Mouse (Mus musculus) heart, postnatal 36 days (tissue): ENCODE data around the gene Gm10645. TPM values are rescaled to one million over a fixed set of nuclear protein-coding genes. Genes with fewer than 3 reads are reported as not detected.
A peak's percentile ranks its signal among the peaks of the same experiment; 100 is the strongest.

ENCODE experiments used
- DNase-seq, 2 experiments: peaks; one replicate each; pipeline ENCODE4 v3.0.0; 2021 to 2022
- intact Hi-C: fragments of 180-260 bp; cut with DNase I; formaldehyde crosslinking; loops from one replicate; pipeline ENCODE4 v1.15.1; 2025
- total RNA-seq, 2 experiments: library from RNA; stranded (reverse); gene quantifications; 2 replicates each; pipeline ENCODE4 v1.2.3; 2021

Gm10645 gene
- total RNA-seq, 2 experiments from 2014 or later, result not detected

GRCm38 (mm10) chr8:83170894-83171293 lies 4.9 kb upstream of the Gm10645 start:
- intact Hi-C loops, result no loop called here
- no peak for DNase-seq

GRCm38 (mm10) chr8:83169709-83170108 lies 3.7 kb upstream of the Gm10645 start:
- intact Hi-C loops, result loop anchor here (5.0 kb wide), 1 partner anchor 163 kb away; the partner anchor contains the start of gene Elmod2
- DNase-seq, result peak in 1 of 2 experiments; percentile 24

- intact Hi-C loops, result loop anchor here (5.0 kb wide), 1 partner anchor 163 kb away; the partner anchor contains the start of gene Elmod2
- DNase-seq, result no peak
These were observed 3.2 kb upstream of the Gm10645 start for GRCm38 (mm10) chr8:83169127-83169526.

GRCm38 (mm10) chr8:83167932-83168331 lies 2.0 kb upstream of the Gm10645 start:
- DNase-seq, result no peak
- intact Hi-C loops, result loop anchor here (2.0 to 5.0 kb wide), 2 partner anchors 27 to 164 kb away; partner anchors contain the start of gene Elmod2

GRCm38 (mm10) chr8:83165235-83165930 lies 587 bp downstream of the Gm10645 start, which contains the start of gene Tbc1d9:
Tbc1d9 (plus strand) TSS chr8:83165352.
- peak; percentile 65 to 77 for DNase-seq
- intact Hi-C loops, result loop anchor here (5.0 kb wide), 1 partner anchor 167 kb away; the partner anchor contains the start of gene Elmod2

- intact Hi-C loops, result no loop called here
- no peak for DNase-seq
These were observed 5.4 kb downstream of the Gm10645 start for GRCm38 (mm10) chr8:83160613-83161012.

- intact Hi-C loops, result no loop called here
- no peak for DNase-seq
These were observed 6.4 kb downstream of the Gm10645 start for GRCm38 (mm10) chr8:83159615-83160014.

GRCm38 (mm10) chr8:83158971-83159370 lies 7.0 kb downstream of the Gm10645 start:
- intact Hi-C loops, result no loop called here

GRCm38 (mm10) chr8:83155110-83155509 lies 10.9 kb downstream of the Gm10645 start:
- no peak for DNase-seq
- intact Hi-C loops, result no loop called here

More at GRCm38 (mm10) chr8:83158971-83159370, 7.0 kb downstream of the Gm10645 start:
- DNase-seq, result no peak

GRCm38 (mm10) chr8:83152470-83152869 lies 13.5 kb downstream of the Gm10645 start:
- intact Hi-C loops, result no loop called here

GRCm38 (mm10) chr8:83152055-83152454 lies 13.9 kb downstream of the Gm10645 start:
- intact Hi-C loops, result no loop called here
- DNase-seq, result no peak

More at GRCm38 (mm10) chr8:83152470-83152869, 13.5 kb downstream of the Gm10645 start:
- no peak for DNase-seq

- no peak for DNase-seq
These were observed 16.8 kb downstream of the Gm10645 start for GRCm38 (mm10) chr8:83149124-83149523.

GRCm38 (mm10) chr8:83145421-83145820 lies 20.5 kb downstream of the Gm10645 start:
- DNase-seq, result no peak
- intact Hi-C loops, result no loop called here

More at GRCm38 (mm10) chr8:83149124-83149523, 16.8 kb downstream of the Gm10645 start:
- intact Hi-C loops, result no loop called here

GRCm38 (mm10) chr8:83144601-83145000 lies 21.4 kb downstream of the Gm10645 start:
- no peak for DNase-seq
- intact Hi-C loops, result no loop called here

GRCm38 (mm10) chr8:83141358-83141757 lies 24.6 kb downstream of the Gm10645 start:
- DNase-seq, result no peak
- intact Hi-C loops, result loop anchor here (2.0 kb wide), 1 partner anchor 25 kb away; the partner anchor contains the start of gene Gm10645

GRCm38 (mm10) chr8:83140701-83141111 lies 25.3 kb downstream of the Gm10645 start:
- no peak for DNase-seq
- intact Hi-C loops, result loop anchor here (2.0 kb wide), 1 partner anchor 26 kb away; the partner anchor contains the start of gene Gm10645

GRCm38 (mm10) chr8:83140068-83140467 lies 25.9 kb downstream of the Gm10645 start:
- no peak for DNase-seq
- intact Hi-C loops, result loop anchor here (2.0 kb wide), 1 partner anchor 27 kb away; the partner anchor contains the start of gene Gm10645

GRCm38 (mm10) chr8:83135086-83135485 lies 30.9 kb downstream of the Gm10645 start:
- intact Hi-C loops, result no loop called here
- no peak for DNase-seq
